Mouse (Mus musculus): ENCODE results near the gene Crcp.
A peak's percentile ranks its signal among the peaks of the same experiment; 100 is the strongest.
"Not testable (repeated sequence)": the region's sequence is repeated elsewhere in the genome, so short reads cannot be mapped to it uniquely, and the experiment has no call there.

Gene Crcp

DNA sequence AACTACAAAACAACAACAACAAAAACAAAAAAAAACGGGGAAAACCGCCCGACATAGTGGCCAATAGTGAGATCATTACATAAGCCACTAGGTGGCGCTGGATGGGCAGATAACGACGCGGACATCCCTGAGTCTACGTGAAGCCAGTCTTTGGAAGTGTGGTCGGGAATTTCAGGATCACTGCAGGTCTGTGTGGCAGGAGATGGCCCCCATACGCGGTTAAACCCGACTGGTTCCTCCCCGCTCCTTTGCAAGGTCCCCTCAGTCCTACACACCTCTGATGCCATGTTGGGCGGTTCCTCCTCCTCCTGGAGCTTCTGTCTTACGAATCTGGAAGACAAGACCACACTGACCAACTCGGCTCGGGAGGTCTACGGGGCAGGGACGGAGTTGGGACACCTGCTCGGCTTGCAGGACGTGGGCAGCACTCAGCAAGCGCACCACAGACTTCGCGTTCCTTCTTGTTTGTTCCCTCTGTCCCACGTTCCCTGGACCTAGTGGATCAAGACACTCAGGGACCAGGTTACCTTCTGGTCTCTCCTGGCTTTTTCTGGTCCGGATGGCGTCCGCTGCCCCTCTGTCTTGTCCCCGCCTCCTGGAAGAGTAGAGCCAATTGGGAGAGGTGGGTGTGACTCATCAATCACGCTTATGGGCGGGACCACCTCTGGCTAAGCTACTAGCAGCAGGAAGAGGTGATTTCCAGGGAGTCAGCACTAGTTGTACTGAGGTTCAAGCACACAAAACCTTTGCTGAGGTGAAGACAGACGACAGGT lies 5.1 kb upstream of the Crcp start:
- peak; percentile 59 to 62 for DNase-seq (ENCODE audit: low spot score in 2 of 2)

DNA sequence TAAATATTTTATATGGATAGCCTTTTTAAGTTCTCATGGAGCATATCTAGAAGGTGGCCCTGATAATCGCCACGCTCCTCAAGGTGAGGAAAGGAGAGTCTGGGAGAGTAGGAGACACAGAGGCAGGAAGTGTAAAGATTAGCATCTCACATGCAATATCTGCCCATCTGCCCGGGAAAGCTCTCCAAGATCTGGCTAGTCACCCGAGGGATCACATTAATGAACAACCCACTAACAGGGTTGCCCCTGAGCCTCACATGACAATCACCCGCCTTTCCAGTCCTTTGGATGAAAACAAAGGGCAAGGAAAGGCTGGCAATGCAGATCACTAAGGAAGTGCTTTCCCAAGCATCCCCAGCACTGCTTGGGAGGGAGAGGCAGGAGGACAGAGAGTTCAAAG lies 2.0 kb upstream of the Crcp start:
- no peak for DNase-seq (ENCODE audit: low spot score in 2 of 2)

DNA sequence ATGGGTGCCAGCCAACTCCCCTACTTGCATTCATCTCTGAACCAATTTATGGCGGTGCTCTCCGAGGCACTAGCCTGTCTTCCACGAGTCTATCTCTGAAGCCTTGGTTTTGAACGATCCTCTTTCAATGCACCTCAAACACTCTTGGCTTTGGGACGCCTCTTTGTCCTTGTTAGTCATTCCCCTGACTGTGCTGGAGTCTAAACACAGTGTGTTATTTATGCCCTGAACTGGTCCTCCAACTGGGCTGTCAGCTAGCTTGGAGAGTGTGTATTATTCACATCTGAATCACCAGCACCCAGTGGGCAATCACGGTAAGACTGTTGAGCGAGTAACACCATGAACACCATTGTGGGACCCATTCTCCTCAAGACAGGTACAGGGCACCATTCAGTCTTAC lies 1.4 kb upstream of the Crcp start:
- no peak for DNase-seq (ENCODE audit: low spot score in 2 of 2)

DNA sequence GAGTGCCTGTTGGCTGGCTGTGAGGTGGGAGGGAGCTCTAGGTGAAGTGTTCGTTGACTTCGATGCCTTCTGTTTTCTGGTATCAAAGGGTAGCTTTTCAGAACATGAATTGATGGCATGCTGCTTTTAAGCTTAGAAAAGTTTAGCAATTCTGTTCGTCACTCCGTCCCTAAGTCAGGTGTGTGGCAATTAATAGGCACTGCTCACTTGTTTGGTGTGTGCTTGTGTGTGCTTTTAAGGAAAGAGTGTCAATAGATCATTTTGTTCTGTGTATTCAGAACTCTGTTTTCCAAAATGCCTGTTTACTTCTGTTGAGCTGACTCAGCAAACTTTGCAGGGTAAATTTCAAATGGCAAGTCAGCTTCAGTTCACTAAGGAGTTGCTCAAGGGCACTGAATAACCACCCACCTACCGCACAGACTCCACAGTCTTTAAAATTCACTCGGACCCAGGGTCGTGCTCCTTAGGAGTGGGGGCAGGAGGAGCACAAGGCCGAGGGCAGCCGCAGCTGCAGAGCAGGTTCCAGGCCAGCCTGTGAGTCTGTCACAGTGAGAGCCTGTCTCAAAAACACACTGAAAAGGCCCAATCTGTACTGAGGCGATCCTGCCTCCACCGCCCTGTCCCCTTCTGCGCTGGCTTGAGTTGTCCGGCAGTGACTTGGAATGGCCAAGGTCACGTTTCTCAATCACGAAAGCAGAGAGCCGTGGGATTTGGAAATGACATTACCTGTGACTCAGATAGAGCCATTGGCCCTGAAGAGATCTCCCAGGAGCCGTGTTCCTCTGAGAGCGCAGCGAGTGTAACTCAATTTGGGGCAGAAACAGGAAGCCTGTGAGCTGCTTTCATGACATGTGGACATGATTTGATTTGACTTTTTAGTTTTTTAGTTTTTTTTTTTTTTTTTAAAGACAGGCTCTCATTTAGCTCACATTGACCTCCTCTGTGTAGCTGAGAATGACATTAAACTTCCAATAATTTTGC lies 2.6 kb downstream of the Crcp start:
- DNase-seq (ENCODE audit: low spot score in 2 of 2), result no peak

DNA sequence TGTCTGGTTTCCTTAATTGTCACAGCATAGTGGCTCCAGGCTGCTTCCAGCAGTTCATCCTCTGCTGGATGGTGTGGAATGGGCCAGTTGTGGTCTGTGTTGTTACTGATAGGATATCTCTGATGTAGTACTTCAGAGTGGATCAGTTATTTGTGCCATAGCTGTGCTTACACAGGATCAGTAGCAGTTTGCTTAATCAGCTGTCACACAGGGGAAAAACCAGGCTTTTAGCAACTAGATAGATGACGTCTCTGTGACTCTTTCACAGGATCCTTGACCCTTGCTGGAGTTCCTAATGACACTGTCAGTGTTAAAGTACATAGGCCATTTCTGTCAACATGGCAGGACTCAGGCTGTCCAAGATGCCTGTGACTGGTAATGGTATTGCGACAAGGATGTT lies 4.8 kb downstream of the Crcp start:
- no peak for DNase-seq (ENCODE audit: low spot score in 2 of 2)

- DNase-seq (ENCODE audit: low spot score in 2 of 2), result not testable (repeated sequence)
Observed at GRCm38 (mm10) chr5:130036300-130036699, 7.2 kb downstream of the Crcp start.

DNA sequence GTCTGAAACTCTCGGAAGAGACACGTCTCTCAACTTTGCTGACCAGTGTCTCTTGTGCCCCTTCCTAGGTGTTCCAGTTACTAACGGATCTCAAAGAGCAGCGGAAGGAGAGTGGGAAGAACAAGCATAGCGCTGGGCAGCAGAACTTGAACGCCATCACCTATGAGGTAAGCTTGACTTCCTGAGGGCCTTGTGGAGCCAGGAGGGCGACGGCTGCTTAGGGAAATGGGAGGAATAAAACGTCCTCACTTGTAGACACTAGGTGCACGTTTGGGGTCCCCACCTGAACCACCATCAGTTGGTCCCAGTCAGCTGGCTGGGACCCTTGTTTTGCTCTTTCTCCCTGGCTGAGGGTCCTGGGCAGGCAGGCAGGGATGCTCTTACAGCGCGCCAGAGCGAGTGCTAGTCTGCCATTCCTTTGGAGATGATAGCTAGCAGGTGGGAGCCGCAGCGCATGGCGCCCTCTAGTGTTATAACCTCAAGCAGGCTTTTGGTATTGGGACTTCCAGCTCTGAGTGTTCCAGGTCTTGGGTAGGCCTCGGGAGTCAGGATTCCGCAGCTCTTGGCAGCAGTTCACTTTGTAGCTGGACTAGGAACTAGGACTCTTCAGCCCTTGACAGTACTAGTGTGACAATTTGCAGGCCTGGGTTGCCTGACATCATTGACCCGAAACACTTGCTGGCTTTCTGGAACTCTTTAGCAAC lies 8.8 kb downstream of the Crcp start:
- DNase-seq (ENCODE audit: low spot score in 2 of 2), result peak in 1 of 2 experiments; percentile 39

DNA sequence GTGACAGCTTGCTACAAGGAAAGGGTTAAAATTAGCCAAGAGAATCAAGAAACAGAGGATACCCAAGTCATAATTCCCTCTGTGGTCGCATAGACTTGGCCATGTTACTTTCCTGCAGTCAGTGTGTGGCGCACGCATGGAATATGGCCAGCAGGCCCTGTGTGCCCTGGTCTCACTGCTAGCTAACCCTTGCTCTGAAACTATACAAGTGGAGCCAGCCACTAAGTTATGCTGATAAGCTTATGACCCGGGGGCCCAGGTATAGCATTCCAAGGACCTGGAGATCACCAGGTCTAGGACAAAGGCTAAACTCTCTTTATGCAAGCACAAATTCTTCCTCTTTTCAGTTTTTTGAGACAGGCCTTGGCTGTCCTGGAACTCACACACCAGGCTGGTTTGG lies 11.7 kb downstream of the Crcp start:
- DNase-seq (ENCODE audit: low spot score in 2 of 2), result no peak

GRCm38 (mm10) chr5:130041262-130041661 lies 12.2 kb downstream of the Crcp start:
- DNase-seq (ENCODE audit: low spot score in 2 of 2), result no peak

DNA sequence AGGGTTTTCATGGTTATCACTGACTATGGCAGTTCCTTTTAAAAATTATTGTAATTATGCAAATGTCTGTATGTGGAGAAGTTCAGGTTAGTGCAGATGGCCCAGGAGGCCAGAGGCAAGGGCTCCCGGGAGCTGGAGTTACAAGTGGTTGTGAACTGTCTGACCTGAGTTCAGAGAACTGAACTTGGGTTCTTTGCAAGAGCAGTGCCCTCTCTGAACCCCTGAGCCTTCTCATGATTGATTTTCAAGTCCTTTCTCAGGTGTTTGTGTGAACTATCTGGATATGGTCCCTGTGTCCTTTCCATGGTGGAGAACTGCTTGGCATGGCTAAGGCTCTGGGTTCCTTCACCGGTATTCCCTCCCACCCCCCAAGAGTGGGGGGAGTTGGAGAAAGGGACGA lies 14.7 kb downstream of the Crcp start:
- no peak for DNase-seq (ENCODE audit: low spot score in 2 of 2)

GRCm38 (mm10) chr5:130044201-130044695 lies 15.2 kb downstream of the Crcp start:
- no peak for DNase-seq (ENCODE audit: low spot score in 2 of 2)

- DNase-seq (ENCODE audit: low spot score in 2 of 2), result no peak
Observed at GRCm38 (mm10) chr5:130046100-130046499, 17.0 kb downstream of the Crcp start.

DNA sequence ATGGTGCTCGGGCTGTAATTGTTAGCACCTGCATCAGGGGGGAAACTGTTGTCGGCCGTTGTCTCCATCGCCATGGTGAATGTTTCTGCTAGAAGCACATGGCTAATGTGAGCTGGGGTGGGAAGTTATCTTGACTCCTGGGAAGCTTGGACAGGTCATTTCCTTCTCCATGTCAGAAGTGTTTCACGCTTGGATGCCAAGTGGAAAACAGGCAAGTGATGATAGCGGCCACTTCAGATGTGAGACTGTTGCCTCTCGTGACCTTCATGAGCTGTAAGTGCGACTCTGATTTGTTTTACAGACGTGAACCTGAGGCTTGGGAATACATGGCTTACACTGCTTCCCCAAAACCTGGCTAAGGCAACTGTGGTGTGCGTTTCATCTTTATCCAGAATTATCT lies 17.5 kb downstream of the Crcp start:
- no peak for DNase-seq (ENCODE audit: low spot score in 2 of 2)

DNA sequence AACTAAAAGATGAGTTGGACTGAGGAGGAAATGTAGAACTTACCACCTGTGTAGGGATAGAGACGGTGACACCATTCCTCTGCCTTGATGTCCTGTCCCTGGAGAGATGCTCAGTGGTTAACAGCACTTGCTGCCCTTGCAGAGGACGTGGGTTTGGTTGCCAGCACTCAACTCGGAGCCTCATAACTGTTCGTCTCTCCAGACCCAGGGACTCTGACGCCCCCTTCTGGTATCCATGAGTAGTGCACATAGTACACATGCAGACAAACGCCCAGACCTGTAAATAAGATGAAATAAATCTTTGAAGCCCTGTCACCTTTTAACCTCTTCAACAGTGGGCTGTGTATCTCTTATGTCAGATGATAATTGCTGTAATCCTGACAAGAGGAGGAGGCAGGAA lies 17.9 kb downstream of the Crcp start:
- no peak for DNase-seq (ENCODE audit: low spot score in 2 of 2)

- no peak for DNase-seq (ENCODE audit: low spot score in 2 of 2)
Observed at GRCm38 (mm10) chr5:130048786-130049520, 19.9 kb downstream of the Crcp start.

DNA sequence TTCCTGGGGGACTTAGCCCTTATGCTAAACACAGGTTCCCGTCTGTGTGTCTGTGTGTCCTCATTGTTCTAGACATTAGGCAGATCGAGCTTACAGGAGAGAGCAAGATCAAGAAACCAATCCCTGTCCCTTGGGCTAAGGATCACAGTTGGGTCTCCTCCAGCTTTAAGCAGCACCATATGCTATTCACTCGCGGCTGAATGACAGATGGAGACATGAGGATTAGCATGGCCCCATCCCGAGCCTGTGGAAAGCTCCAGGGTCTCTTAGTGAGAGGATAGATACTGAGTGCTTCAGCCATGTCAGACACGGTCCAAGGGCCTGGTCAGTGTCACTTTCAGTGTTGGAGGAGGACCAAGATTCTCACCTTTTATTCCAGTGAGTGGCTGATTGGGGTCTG lies 21.3 kb downstream of the Crcp start:
- DNase-seq (ENCODE audit: low spot score in 2 of 2), result no peak

GRCm38 (mm10) chr5:130051073-130051860 lies 22.2 kb downstream of the Crcp start:
- DNase-seq (ENCODE audit: low spot score in 2 of 2), result no peak

DNA sequence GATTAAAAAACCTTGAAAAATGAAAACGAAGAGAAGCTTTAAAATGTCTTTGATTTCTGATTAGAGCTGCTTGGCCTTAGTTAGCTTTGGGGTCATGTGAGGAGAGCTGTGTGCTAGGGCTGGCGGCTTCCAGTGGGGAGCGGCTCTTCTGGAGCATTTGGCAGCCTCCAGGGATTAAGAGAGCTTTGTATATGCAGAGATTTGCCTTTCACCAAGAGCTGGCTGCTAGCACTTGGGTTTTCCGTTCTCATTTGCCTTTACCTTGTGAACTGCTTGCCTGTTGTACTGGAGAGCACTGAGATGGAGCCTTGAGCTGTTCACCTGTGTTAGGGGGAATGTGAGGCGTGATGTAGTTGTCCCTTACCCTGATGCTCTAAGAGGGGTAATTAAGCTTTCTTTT lies 23.4 kb downstream of the Crcp start:
- no peak for DNase-seq (ENCODE audit: low spot score in 2 of 2)

DNA sequence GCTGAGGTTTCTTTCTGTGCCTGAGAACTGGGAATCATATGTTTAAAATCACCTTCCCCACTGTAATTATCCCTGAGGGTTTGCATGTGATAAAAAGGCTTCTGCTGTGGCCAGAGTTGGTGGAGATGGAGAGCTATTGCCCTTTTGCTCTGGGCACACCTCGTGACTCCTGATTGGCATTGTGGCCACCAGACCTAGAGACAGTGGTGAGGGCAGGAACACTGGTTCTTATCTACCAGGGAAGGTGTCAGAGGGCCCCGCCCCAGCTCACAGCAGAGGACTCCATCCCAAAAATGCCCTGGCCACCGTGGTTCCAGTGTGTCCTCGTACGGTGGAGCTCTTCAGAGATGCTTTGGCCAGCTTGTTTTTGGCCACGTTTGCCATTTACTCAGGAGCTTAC lies 23.9 kb downstream of the Crcp start:
- DNase-seq (ENCODE audit: low spot score in 2 of 2), result no peak

GRCm38 (mm10) chr5:130055688-130056087 lies 26.6 kb downstream of the Crcp start:
- no peak for DNase-seq (ENCODE audit: low spot score in 2 of 2)

DNA sequence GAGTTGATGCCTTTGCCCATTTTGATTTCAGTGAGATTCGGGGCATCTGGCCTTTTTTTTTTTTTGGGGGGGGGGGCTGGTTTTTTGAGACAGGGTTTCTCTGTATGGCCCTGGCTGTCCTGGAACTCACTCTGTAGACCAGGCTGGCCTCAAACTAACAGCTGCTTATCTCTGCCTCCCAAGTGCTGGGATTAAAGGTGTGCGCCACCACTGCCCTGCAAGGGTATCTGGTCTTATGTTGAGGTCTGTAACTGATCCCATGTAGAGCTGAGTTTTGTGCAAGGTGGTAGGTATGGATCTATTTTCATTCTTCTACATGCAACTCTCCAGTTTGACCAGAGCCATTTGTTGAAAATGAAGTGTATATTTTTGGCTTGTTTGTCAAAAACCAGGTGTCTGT lies 27.2 kb downstream of the Crcp start:
- DNase-seq (ENCODE audit: low spot score in 2 of 2), result no peak
